Mouse (Mus musculus): ENCODE data around the gene Ccdc6.
"Not testable (repeated sequence)": the region's sequence is repeated elsewhere in the genome, so short reads cannot be mapped to it uniquely, and the experiment has no call there.

Gene Ccdc6

GRCm38 (mm10) chr10:70204505-70205399, 107.8 kb downstream of the Ccdc6 start, which contains the start of gene Mrln:
Gene Mrln, plus strand, starts transcription at chr10:70204664.
- in situ Hi-C loops (cut with MseI, MboI) = no loop called here

DNA sequence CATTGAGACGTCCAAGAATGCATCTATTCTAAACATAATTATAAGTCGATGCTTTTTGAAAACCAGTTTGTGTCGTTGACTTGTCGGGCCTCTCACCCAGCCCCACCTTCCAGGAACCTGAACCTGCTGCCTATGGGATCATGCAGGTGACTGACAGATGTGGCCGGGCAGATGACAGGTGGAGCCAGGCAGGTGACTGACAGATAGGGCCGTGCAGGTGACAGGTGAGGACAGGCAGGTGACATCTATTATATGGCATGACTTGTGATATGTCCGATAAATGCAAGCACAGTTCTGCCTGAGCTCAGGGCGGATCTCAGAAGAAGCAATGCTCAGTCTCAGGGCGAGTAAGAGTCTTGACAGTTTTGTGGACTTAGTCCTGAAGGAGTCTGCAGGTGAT, 114.4 kb downstream of the Ccdc6 start:
- in situ Hi-C loops (cut with MseI, MboI) = no loop called here

DNA sequence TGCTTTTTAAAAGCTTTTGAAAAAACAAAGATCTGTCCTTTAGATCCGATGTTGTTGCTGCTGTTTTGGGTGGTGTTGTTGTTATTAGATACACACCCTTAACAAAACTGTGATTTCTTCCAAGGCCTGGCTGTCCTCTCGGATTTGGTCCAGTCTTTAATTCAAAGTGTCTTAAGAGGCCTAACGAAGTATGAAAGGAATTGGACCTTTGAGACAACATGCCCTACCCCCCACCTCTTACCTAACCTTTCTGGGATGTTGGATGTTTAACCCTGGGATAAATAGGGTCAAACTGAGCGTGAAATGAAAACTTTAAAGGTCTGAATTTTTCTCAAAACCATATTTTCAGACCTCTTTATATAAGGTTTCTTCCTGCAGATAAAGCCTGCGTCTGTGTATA, 124.0 kb downstream of the Ccdc6 start:
- in situ Hi-C loops (cut with MseI, MboI) = no loop called here

GRCm38 (mm10) chr10:70222231-70222630, 125.3 kb downstream of the Ccdc6 start:
- in situ Hi-C loops (cut with MseI, MboI) = not testable (repeated sequence)

GRCm38 (mm10) chr10:70224571-70224970, 127.7 kb downstream of the Ccdc6 start:
- in situ Hi-C loops (cut with MseI, MboI) = no loop called here

GRCm38 (mm10) chr10:70225760-70226159, 128.8 kb downstream of the Ccdc6 start:
- in situ Hi-C loops (cut with MseI, MboI) = no loop called here

DNA sequence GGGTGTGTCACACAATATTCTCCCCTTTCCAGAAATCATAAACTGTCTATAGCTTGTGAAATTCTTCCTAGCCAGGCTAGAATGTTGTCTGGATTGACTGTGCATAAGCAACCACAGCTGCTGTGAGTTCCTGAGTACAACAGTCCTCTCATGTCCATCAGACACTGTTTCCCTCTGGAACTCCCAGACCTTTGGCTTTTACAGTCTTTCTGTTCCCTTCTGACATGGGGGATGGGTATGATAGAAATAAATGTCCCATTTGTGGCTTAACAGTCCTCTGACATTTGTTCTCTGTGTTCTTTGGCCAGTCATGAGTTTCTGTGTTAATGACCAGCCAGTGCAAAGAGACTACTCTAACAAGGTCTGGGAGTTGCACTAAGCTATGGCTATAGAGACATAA, 129.7 kb downstream of the Ccdc6 start:
- in situ Hi-C loops (cut with MseI, MboI) = no loop called here

DNA sequence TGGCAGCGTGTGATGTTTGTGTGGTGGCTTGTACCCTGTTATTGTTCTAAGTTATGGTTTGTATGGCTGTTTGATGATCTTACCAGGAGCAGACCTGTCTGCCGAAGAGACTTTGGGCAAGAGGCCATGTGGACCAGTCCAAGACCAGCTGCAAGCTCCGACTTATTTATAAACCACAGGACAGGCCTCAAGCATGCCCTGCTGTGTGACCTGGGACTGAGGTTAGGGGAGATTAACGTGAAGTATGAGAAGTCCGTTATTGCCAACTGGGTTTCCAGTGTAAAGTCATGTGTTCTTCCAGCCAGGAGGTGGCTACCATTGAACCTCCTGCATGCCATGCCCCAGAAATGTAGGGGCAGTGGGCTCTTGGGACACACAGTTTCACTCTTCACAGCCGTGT, 133.4 kb downstream of the Ccdc6 start:
- in situ Hi-C loops (cut with MseI, MboI) = no loop called here

- in situ Hi-C loops (cut with MseI, MboI) = no loop called here
Observed at GRCm38 (mm10) chr10:70237936-70238335, 141.0 kb downstream of the Ccdc6 start.
